Mouse (Mus musculus): ENCODE measurements around the gene Adcy6. TPM values are rescaled to one million over a fixed set of nuclear protein-coding genes. Genes with fewer than 3 reads are reported as not detected.
"Not testable (repeated sequence)": the region's sequence is repeated elsewhere in the genome, so short reads cannot be mapped to it uniquely, and the experiment has no call there.

Adcy6 gene
- total RNA-seq, 2 experiments from 2014 or later, result 141 to 148 TPM

- DNase-seq, result no peak
Observed at GRCm38 (mm10) chr15:98601832-98602190, 8.1 kb downstream of the Adcy6 start.

GRCm38 (mm10) chr15:98600036-98600709 is 9.7 kb downstream of the Adcy6 start:
- DNase-seq, result peak in 1 of 2 experiments; percentile 27

GRCm38 (mm10) chr15:98596609-98597008 is 13.3 kb downstream of the Adcy6 start:
- DNase-seq, result no peak

GRCm38 (mm10) chr15:98595049-98595448 is 14.8 kb downstream of the Adcy6 start:
- no peak for DNase-seq

GRCm38 (mm10) chr15:98594193-98594592 is 15.7 kb downstream of the Adcy6 start:
- DNase-seq, result no peak

- DNase-seq, result peak in 1 of 2 experiments; percentile 20
Observed at GRCm38 (mm10) chr15:98591396-98591795, 18.5 kb downstream of the Adcy6 start.

GRCm38 (mm10) chr15:98589640-98590336 is 20.1 kb downstream of the Adcy6 start:
- no peak for DNase-seq

GRCm38 (mm10) chr15:98587751-98588150 is 22.1 kb downstream of the Adcy6 start:
- DNase-seq, result no peak

GRCm38 (mm10) chr15:98586141-98586540 is 23.7 kb downstream of the Adcy6 start:
- not testable (repeated sequence) for DNase-seq

- no peak for DNase-seq
Observed at GRCm38 (mm10) chr15:98585421-98585820, 24.5 kb downstream of the Adcy6 start.

- no peak for DNase-seq
Observed at GRCm38 (mm10) chr15:98582996-98583395, 26.9 kb downstream of the Adcy6 start.

- DNase-seq, result no peak
Observed at GRCm38 (mm10) chr15:98582410-98582809, 27.5 kb downstream of the Adcy6 start.

GRCm38 (mm10) chr15:98579795-98580464 is 29.9 kb downstream of the Adcy6 start:
- DNase-seq, result peak; percentile 77 to 88

- DNase-seq, result no peak
Observed at GRCm38 (mm10) chr15:98579310-98579709, 30.6 kb downstream of the Adcy6 start.

- no peak for DNase-seq
Observed at GRCm38 (mm10) chr15:98573293-98573692, 36.6 kb downstream of the Adcy6 start.

GRCm38 (mm10) chr15:98570873-98571538 is 38.9 kb downstream of the Adcy6 start, which contains the start of the genes Ccnt1 and 4930415O20Rik:
Gene Ccnt1, minus strand, starts transcription at chr15:98570923.
Gene 4930415O20Rik, plus strand, starts transcription at chr15:98571004.
- DNase-seq, result no peak

- no peak for DNase-seq
Observed at GRCm38 (mm10) chr15:98569795-98570365, 40.0 kb downstream of the Adcy6 start.

GRCm38 (mm10) chr15:98569216-98569615 is 40.7 kb downstream of the Adcy6 start:
- no peak for DNase-seq

GRCm38 (mm10) chr15:98568256-98569033 is 41.4 kb downstream of the Adcy6 start:
- no peak for DNase-seq

GRCm38 (mm10) chr15:98567278-98568134 is 42.4 kb downstream of the Adcy6 start:
- DNase-seq, result peak; percentile 100

GRCm38 (mm10) chr15:98566973-98567277 is 43.0 kb downstream of the Adcy6 start:
- no peak for DNase-seq

Data from heart, adult 18-20 months (tissue).